Mouse (Mus musculus) mesoderm, embryonic 11.5 days (tissue): Measurements from ENCODE around the gene B3galnt1.
"Not testable (repeated sequence)": the region's sequence is repeated elsewhere in the genome, so short reads cannot be mapped to it uniquely, and the experiment has no call there.

Source experiments
- DNase-seq: peaks from one replicate; pipeline ENCODE4 v3.0.0-alpha.2; 2012; ENCODE audit warnings: low read depth, low spot score

B3galnt1 gene

GRCm38 (mm10) chr3:69565586-69565985 is 33.2 kb downstream of the B3galnt1 start:
- DNase-seq, result not testable (repeated sequence)

- DNase-seq, result no peak
These were observed 35.4 kb downstream of the B3galnt1 start for GRCm38 (mm10) chr3:69563406-69563805.

GRCm38 (mm10) chr3:69561686-69562085 is 37.1 kb downstream of the B3galnt1 start:
- peak; percentile 47 for DNase-seq

- no peak for DNase-seq
These were observed 38.8 kb downstream of the B3galnt1 start for GRCm38 (mm10) chr3:69559975-69560330.

GRCm38 (mm10) chr3:69559316-69559974 is 39.3 kb downstream of the B3galnt1 start:
- no peak for DNase-seq

GRCm38 (mm10) chr3:69556092-69556778 is 42.5 kb downstream of the B3galnt1 start:
- DNase-seq, result no peak

- no peak for DNase-seq
These were observed 43.2 kb downstream of the B3galnt1 start for GRCm38 (mm10) chr3:69555511-69555910.

- DNase-seq, result no peak
These were observed 49.2 kb downstream of the B3galnt1 start for GRCm38 (mm10) chr3:69549602-69550001.

- DNase-seq, result no peak
These were observed 49.9 kb downstream of the B3galnt1 start for GRCm38 (mm10) chr3:69548704-69549455.

- DNase-seq, result no peak
These were observed 53.7 kb downstream of the B3galnt1 start for GRCm38 (mm10) chr3:69545017-69545416.

GRCm38 (mm10) chr3:69543730-69544129 is 55.0 kb downstream of the B3galnt1 start:
- DNase-seq, result no peak

GRCm38 (mm10) chr3:69542962-69543361 is 55.8 kb downstream of the B3galnt1 start:
- peak; percentile 16 for DNase-seq

GRCm38 (mm10) chr3:69535941-69536647 is 62.7 kb downstream of the B3galnt1 start:
- DNase-seq, result peak; percentile 66

GRCm38 (mm10) chr3:69535486-69535885 is 63.3 kb downstream of the B3galnt1 start:
- no peak for DNase-seq

GRCm38 (mm10) chr3:69532687-69533086 is 66.1 kb downstream of the B3galnt1 start:
- no peak for DNase-seq

- no peak for DNase-seq
These were observed 67.2 kb downstream of the B3galnt1 start for GRCm38 (mm10) chr3:69531511-69531910.

- no peak for DNase-seq
These were observed 69.2 kb downstream of the B3galnt1 start for GRCm38 (mm10) chr3:69529576-69529975.

GRCm38 (mm10) chr3:69527384-69527783 is 71.4 kb downstream of the B3galnt1 start:
- DNase-seq, result no peak

GRCm38 (mm10) chr3:69525072-69525529 is 73.7 kb downstream of the B3galnt1 start:
- no peak for DNase-seq

- no peak for DNase-seq
These were observed 74.2 kb downstream of the B3galnt1 start for GRCm38 (mm10) chr3:69524356-69525071.
